Mouse (Mus musculus): ENCODE measurements at regions not wholly inside any gene's neighbourhood (a gene's known extent, or its start where the extent isn't known, plus 50 kb on each side); places are given as distances from the start of the nearest gene placed in this dataset.

- Histone ChIP-seq H3K36me3 (ENCODE audit: control insufficient read depth, insufficient read depth, low read length) (no peaks in the 10 kb centered on the region), H3K27ac (ENCODE audit: low read depth, low read length) (no peak overlapping the region), H3K27me3 (ENCODE audit: control insufficient read depth, insufficient read depth, low read length) (no peaks in the 10 kb centered on the region), H3K4me3 (ENCODE audit: low read depth, low read length) (no peak overlapping the region), H3K4me1 (ENCODE audit: control insufficient read depth, insufficient read depth, low read length) (peaks cover 3% of the 10 kb centered on the region; the same call in 1 of the 2 replicates), H3K4me2 (ENCODE audit: low read depth, low read length) (no peak overlapping the region), H3K9ac (replicated peaks; ENCODE audit: low read depth, low read length) (no peak overlapping the region), H3K9me3 (ENCODE audit: control insufficient read depth, low read length) (no peaks in the 10 kb centered on the region)
- 19% methylated on average over 7 of the region's 7 CpGs for WGBS
- ATAC-seq (ENCODE audit: low read depth) = peak; percentile 34; the same call in 1 of the 2 replicates
Observed at GRCm38 (mm10) chr8:28117997-28118778, 670.7 kb downstream of the Poteg start.

GRCm38 (mm10) chr8:28125021-28125420 lies 677.6 kb downstream of the Poteg start:
- Histone ChIP-seq H3K4me3 (ENCODE audit: low read depth, low read length) (no peak overlapping the region), H3K27ac (ENCODE audit: low read depth, low read length) (no peak overlapping the region), H3K4me2 (ENCODE audit: low read depth, low read length) (no peak overlapping the region), H3K4me1 (ENCODE audit: control insufficient read depth, insufficient read depth, low read length) (no peaks in the 10 kb centered on the region), H3K36me3 (ENCODE audit: control insufficient read depth, insufficient read depth, low read length) (no peaks in the 10 kb centered on the region), H3K9me3 (ENCODE audit: control insufficient read depth, low read length) (no peaks in the 10 kb centered on the region), H3K9ac (replicated peaks; ENCODE audit: low read depth, low read length) (no peak overlapping the region), H3K27me3 (ENCODE audit: control insufficient read depth, insufficient read depth, low read length) (no peaks in the 10 kb centered on the region)
- ATAC-seq (ENCODE audit: low read depth) = no peak
- 78% methylated on average over 3 of the region's 3 CpGs for WGBS

GRCm38 (mm10) chr8:28141916-28142315 lies 694.4 kb downstream of the Poteg start:
- 39% methylated on average over 3 of the region's 3 CpGs for WGBS
- Histone ChIP-seq H3K9ac (replicated peaks; ENCODE audit: low read depth, low read length) (no peak overlapping the region), H3K4me2 (ENCODE audit: low read depth, low read length) (no peak overlapping the region), H3K27ac (ENCODE audit: low read depth, low read length) (no peak overlapping the region), H3K4me3 (ENCODE audit: low read depth, low read length) (no peak overlapping the region), H3K36me3 (ENCODE audit: control insufficient read depth, insufficient read depth, low read length) (no peaks in the 10 kb centered on the region), H3K9me3 (ENCODE audit: control insufficient read depth, low read length) (no peaks in the 10 kb centered on the region), H3K27me3 (ENCODE audit: control insufficient read depth, insufficient read depth, low read length) (no peaks in the 10 kb centered on the region), H3K4me1 (ENCODE audit: control insufficient read depth, insufficient read depth, low read length) (no peaks in the 10 kb centered on the region)
- ATAC-seq (ENCODE audit: low read depth) = no peak

- no peak overlapping the region for H3K4me3 ChIP-seq (ENCODE audit: low read depth, low read length)
- no peak overlapping the region for H3K9ac ChIP-seq (replicated peaks; ENCODE audit: low read depth, low read length)
- H3K36me3 ChIP-seq (ENCODE audit: control insufficient read depth, insufficient read depth, low read length) = no peaks in the 10 kb centered on the region
- WGBS = 74% methylated on average over 14 of the region's 14 CpGs
- no peaks in the 10 kb centered on the region for H3K9me3 ChIP-seq (ENCODE audit: control insufficient read depth, low read length)
- peak; percentile 86; the same call in 1 of the 2 replicates for ATAC-seq (ENCODE audit: low read depth)
- H3K27me3 ChIP-seq (ENCODE audit: control insufficient read depth, insufficient read depth, low read length) = no peaks in the 10 kb centered on the region; the same call in 1 of the 2 replicates
- H3K4me1 ChIP-seq (ENCODE audit: control insufficient read depth, insufficient read depth, low read length) = no peaks in the 10 kb centered on the region
- H3K27ac ChIP-seq (ENCODE audit: low read depth, low read length) = no peak overlapping the region
- H3K4me2 ChIP-seq (ENCODE audit: low read depth, low read length) = no peak overlapping the region
Observed at GRCm38 (mm10) chr8:28148599-28149452, 701.4 kb downstream of the Poteg start.

GRCm38 (mm10) chr8:28149453-28149767 lies 701.9 kb downstream of the Poteg start:
- 78% methylated on average over 3 of the region's 3 CpGs for WGBS
- Histone ChIP-seq H3K27ac (ENCODE audit: low read depth, low read length) (no peak overlapping the region), H3K9ac (replicated peaks; ENCODE audit: low read depth, low read length) (no peak overlapping the region), H3K4me2 (ENCODE audit: low read depth, low read length) (no peak overlapping the region), H3K4me3 (ENCODE audit: low read depth, low read length) (no peak overlapping the region), H3K9me3 (ENCODE audit: control insufficient read depth, low read length) (no peaks in the 10 kb centered on the region), H3K27me3 (ENCODE audit: control insufficient read depth, insufficient read depth, low read length) (no peaks in the 10 kb centered on the region; the same call in 1 of the 2 replicates), H3K4me1 (ENCODE audit: control insufficient read depth, insufficient read depth, low read length) (no peaks in the 10 kb centered on the region), H3K36me3 (ENCODE audit: control insufficient read depth, insufficient read depth, low read length) (no peaks in the 10 kb centered on the region)
- no peak for ATAC-seq (ENCODE audit: low read depth)

- H3K9me3 ChIP-seq (ENCODE audit: control insufficient read depth, low read length) = no peaks in the 10 kb centered on the region
- H3K36me3 ChIP-seq (ENCODE audit: control insufficient read depth, insufficient read depth, low read length) = no peaks in the 10 kb centered on the region
- no peak overlapping the region for H3K27ac ChIP-seq (ENCODE audit: low read depth, low read length)
- H3K9ac ChIP-seq (replicated peaks; ENCODE audit: low read depth, low read length) = no peak overlapping the region
- no peaks in the 10 kb centered on the region for H3K27me3 ChIP-seq (ENCODE audit: control insufficient read depth, insufficient read depth, low read length)
- ATAC-seq (ENCODE audit: low read depth) = no peak
- H3K4me1 ChIP-seq (ENCODE audit: control insufficient read depth, insufficient read depth, low read length) = no peaks in the 10 kb centered on the region
- 89% methylated on average over 4 of the region's 4 CpGs for WGBS
- H3K4me3 ChIP-seq (ENCODE audit: low read depth, low read length) = no peak overlapping the region
- no peak overlapping the region for H3K4me2 ChIP-seq (ENCODE audit: low read depth, low read length)
Observed at GRCm38 (mm10) chr8:28160651-28161050, 713.2 kb downstream of the Poteg start.

GRCm38 (mm10) chr8:28168036-28168435 lies 720.6 kb downstream of the Poteg start:
- Histone ChIP-seq H3K4me3 (ENCODE audit: low read depth, low read length) (no peak overlapping the region), H3K9me3 (ENCODE audit: control insufficient read depth, low read length) (no peaks in the 10 kb centered on the region), H3K4me2 (ENCODE audit: low read depth, low read length) (no peak overlapping the region), H3K27ac (ENCODE audit: low read depth, low read length) (no peak overlapping the region), H3K9ac (replicated peaks; ENCODE audit: low read depth, low read length) (no peak overlapping the region), H3K4me1 (ENCODE audit: control insufficient read depth, insufficient read depth, low read length) (no peaks in the 10 kb centered on the region), H3K36me3 (ENCODE audit: control insufficient read depth, insufficient read depth, low read length) (no peaks in the 10 kb centered on the region), H3K27me3 (ENCODE audit: control insufficient read depth, insufficient read depth, low read length) (no peaks in the 10 kb centered on the region)
- 65% methylated on average over 1 of the region's 1 CpGs for WGBS
- ATAC-seq (ENCODE audit: low read depth) = no peak

GRCm38 (mm10) chr8:28171456-28171855 lies 724.0 kb downstream of the Poteg start:
- 31% methylated on average over 4 of the region's 4 CpGs for WGBS
- Histone ChIP-seq H3K4me3 (ENCODE audit: low read depth, low read length) (no peak overlapping the region), H3K36me3 (ENCODE audit: control insufficient read depth, insufficient read depth, low read length) (no peaks in the 10 kb centered on the region), H3K4me2 (ENCODE audit: low read depth, low read length) (no peak overlapping the region), H3K9me3 (ENCODE audit: control insufficient read depth, low read length) (no peaks in the 10 kb centered on the region), H3K27ac (ENCODE audit: low read depth, low read length) (no peak overlapping the region), H3K27me3 (ENCODE audit: control insufficient read depth, insufficient read depth, low read length) (no peaks in the 10 kb centered on the region), H3K4me1 (ENCODE audit: control insufficient read depth, insufficient read depth, low read length) (no peaks in the 10 kb centered on the region), H3K9ac (replicated peaks; ENCODE audit: low read depth, low read length) (no peak overlapping the region)
- no peak for ATAC-seq (ENCODE audit: low read depth)

GRCm38 (mm10) chr8:28195943-28196342 lies 748.5 kb downstream of the Poteg start:
- no peak overlapping the region for H3K4me2 ChIP-seq (ENCODE audit: low read depth, low read length)
- no peak overlapping the region for H3K27ac ChIP-seq (ENCODE audit: low read depth, low read length)
- no peaks in the 10 kb centered on the region for H3K27me3 ChIP-seq (ENCODE audit: control insufficient read depth, insufficient read depth, low read length)
- H3K9me3 ChIP-seq (ENCODE audit: control insufficient read depth, low read length) = no peaks in the 10 kb centered on the region
- ATAC-seq (ENCODE audit: low read depth) = no peak
- H3K4me3 ChIP-seq (ENCODE audit: low read depth, low read length) = no peak overlapping the region
- H3K9ac ChIP-seq (replicated peaks; ENCODE audit: low read depth, low read length) = no peak overlapping the region
- WGBS = 22% methylated on average over 1 of the region's 1 CpGs
- no peaks in the 10 kb centered on the region for H3K36me3 ChIP-seq (ENCODE audit: control insufficient read depth, insufficient read depth, low read length)
- no peaks in the 10 kb centered on the region for H3K4me1 ChIP-seq (ENCODE audit: control insufficient read depth, insufficient read depth, low read length)
